Mouse (Mus musculus): ENCODE data around the gene Crybb1.

DNA sequence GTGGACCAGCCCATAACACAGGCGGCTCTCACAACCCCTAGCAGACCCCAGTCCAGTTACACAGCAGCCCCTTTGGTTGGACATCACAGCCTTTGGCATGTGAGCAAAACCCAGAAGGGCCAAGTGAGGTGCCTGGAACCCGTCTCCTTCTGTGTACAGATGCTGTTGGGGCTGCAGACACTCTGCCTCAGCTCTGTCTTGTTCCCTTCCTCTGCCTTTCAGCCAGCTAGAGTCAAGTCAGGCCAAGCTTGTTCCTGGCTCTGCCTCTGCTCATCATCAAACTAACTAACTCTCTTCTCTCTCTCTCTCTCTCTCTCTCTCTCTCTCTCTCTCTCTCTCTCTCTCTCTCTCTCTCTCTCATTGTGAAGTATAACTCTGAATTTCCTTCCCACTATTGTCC, 19.0 kb upstream of the Crybb1 start:
- TF ChIP-seq POLR2A (IDR thresholded peaks at IDR 0.05; ENCODE audit: extremely low read depth, insufficient read depth, low read length) (no peak), CTCF (IDR thresholded peaks at IDR 0.05; ENCODE audit: low read depth, low read length) (no peak)
